Mouse (Mus musculus) myocyte (in vitro differentiated cells): ENCODE data around the gene Hist1h3h. TPM values are rescaled to one million over a fixed set of nuclear protein-coding genes. Genes with fewer than 3 reads are reported as not detected.
A peak's percentile ranks its signal among the peaks of the same experiment; 100 is the strongest.

Experiments used
- H3K27me3 ChIP-seq: one replicate; pipeline ENCODE4 v1.6.1; 2011; ENCODE audit not compliant: control insufficient read depth, insufficient read depth, insufficient read length
- H3K36me3 ChIP-seq: one replicate; pipeline ENCODE4 v1.6.1; 2011; ENCODE audit not compliant: control insufficient read depth, insufficient read depth
- H3K4me2 ChIP-seq: one replicate; pipeline ENCODE4 v1.6.1; 2011; ENCODE audit warnings: low read depth, control low read depth
- H3K4me3 ChIP-seq: one replicate; pipeline ENCODE4 v1.5.1; 2011; ENCODE audit warnings: mild to moderate bottlenecking, control low read depth, moderate library complexity
- H3K79me2 ChIP-seq: one replicate; pipeline ENCODE4 v1.6.1; 2011; ENCODE audit not compliant: control insufficient read depth, insufficient read depth
- H3ac ChIP-seq: one replicate; pipeline ENCODE4 v1.6.1; 2011; ENCODE audit not compliant: control insufficient read depth, insufficient read length
- CEBPB ChIP-seq: IDR thresholded peaks from 2 replicates; pipeline ENCODE4 v1.6.1; 2011; ENCODE audit warnings: mild to moderate bottlenecking, moderate library complexity; ENCODE audit not compliant: poor library complexity, insufficient read depth, severe bottlenecking
- E2F4 ChIP-seq: IDR thresholded peaks from one replicate; pipeline ENCODE4 v1.6.1; 2011; ENCODE audit warnings: mild to moderate bottlenecking, control low read depth, moderate library complexity; ENCODE audit not compliant: insufficient read depth
- MAX ChIP-seq: IDR thresholded peaks from one replicate; pipeline ENCODE4 v1.6.1; 2011; ENCODE audit warnings: low read depth, mild to moderate bottlenecking, control low read depth
- MYOD1 ChIP-seq, 3 experiments: IDR thresholded peaks; one replicate each; pipeline ENCODE4 v1.6.1; 2011; ENCODE audit warnings: control low read depth in 2 of 3, low read depth in 2 of 3, mild to moderate bottlenecking in 2 of 3, moderate library complexity in 1 of 3; ENCODE audit not compliant: insufficient read length in 2 of 3, control insufficient read depth in 1 of 3
- MYOG ChIP-seq, 3 experiments: IDR thresholded peaks; one replicate each; pipeline ENCODE4 v1.6.1; 2011; ENCODE audit warnings: control low read depth in 2 of 3, low read depth in 2 of 3, mild to moderate bottlenecking in 2 of 3; ENCODE audit not compliant: insufficient read length in 2 of 3, control insufficient read depth in 1 of 3, insufficient read depth in 1 of 3
- POLR2A ChIP-seq: IDR thresholded peaks from one replicate; pipeline ENCODE4 v1.6.1; 2011; ENCODE audit warnings: low read depth, mild to moderate bottlenecking, control low read depth, moderate library complexity; ENCODE audit not compliant: insufficient read length
- POLR2AphosphoS2 ChIP-seq: IDR thresholded peaks from one replicate; pipeline ENCODE4 v1.6.1; 2011; ENCODE audit warnings: low read depth, control low read depth; ENCODE audit not compliant: insufficient read length
- REST ChIP-seq: IDR thresholded peaks from one replicate; pipeline ENCODE4 v1.6.1; 2011; ENCODE audit warnings: mild to moderate bottlenecking, control low read depth, moderate library complexity; ENCODE audit not compliant: insufficient read depth, insufficient read length
- SRF ChIP-seq: IDR thresholded peaks from one replicate; pipeline ENCODE4 v1.6.1; 2011; ENCODE audit warnings: low read depth; ENCODE audit not compliant: control insufficient read depth, insufficient read length
- TCF12 ChIP-seq: IDR thresholded peaks from one replicate; pipeline ENCODE4 v1.6.1; 2011; ENCODE audit warnings: mild to moderate bottlenecking, control low read depth; ENCODE audit not compliant: poor library complexity, insufficient read depth, severe bottlenecking
- TCF3 ChIP-seq: IDR thresholded peaks from one replicate; pipeline ENCODE4 v1.6.1; 2011; ENCODE audit warnings: low read depth, control low read depth; ENCODE audit not compliant: insufficient read length
- USF1 ChIP-seq: IDR thresholded peaks from one replicate; pipeline ENCODE4 v1.6.1; 2011; ENCODE audit warnings: low read depth, mild to moderate bottlenecking, control low read depth, moderate library complexity
- polyA plus RNA-seq: library from polyadenylated mRNA; unstranded; fragments of >200 nt; fragmentation: generic; extraction: Trizol; gene quantifications from one replicate; pipeline ENCODE4 v1.2.1, GENCODE M21; 2012; ENCODE audit warnings: missing spikeins

Hist1h3h gene
- polyA plus RNA-seq, 1 experiment, result 9.0 TPM

DNA sequence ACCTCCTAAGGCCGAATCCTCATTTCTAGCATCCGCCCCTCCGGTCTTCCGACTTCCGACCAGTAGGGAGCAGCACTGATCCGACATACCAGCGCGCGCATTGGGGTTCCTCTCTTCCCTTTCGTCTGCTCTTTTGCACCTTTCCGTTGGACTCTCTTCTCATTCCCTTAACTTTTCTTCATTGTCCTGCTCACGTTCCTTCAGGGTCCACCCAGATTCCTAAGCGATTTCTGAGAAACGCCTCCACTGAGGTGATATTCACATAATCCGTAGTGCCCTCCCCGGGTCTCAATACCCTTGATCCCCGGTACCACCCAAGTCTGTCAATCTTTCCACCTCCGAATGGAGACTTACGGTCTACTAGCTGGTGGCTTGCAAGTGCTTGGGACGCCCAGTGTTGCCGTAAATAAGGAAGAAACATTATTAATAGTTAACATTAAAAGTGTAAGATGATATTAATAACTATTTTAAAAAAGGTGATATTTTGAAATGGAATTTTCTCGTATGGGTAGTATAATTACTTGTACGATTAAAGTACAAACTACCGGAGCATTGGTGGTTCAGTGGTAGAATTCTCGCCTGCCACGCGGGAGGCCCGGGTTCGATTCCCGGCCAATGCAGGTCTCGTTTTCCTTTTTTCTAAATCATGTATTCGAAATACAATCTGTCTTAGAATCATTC lies 7.3 kb upstream of the Hist1h3h start:
- Histone ChIP-seq H3K36me3 (no peaks in the 10 kb centered on the region), H3K4me3 (peak overlapping the region; percentile 48), H3K79me2 (no peaks in the 10 kb centered on the region), H3ac (no peak overlapping the region), H3K4me2 (peak overlapping the region; percentile 97), H3K27me3 (no peaks in the 10 kb centered on the region)
- TF ChIP-seq REST (no peak), POLR2A (no peak), TCF3 (no peak), SRF (no peak), MYOG (IDR thresholded peaks at IDR 0.05; ENCODE audit: control insufficient read depth in 1 of 3, insufficient read depth in 1 of 3, insufficient read length in 2 of 3, low read depth in 2 of 3) (no peak), CEBPB (no peak), E2F4 (no peak), MAX (no peak), TCF12 (no peak), USF1 (no peak), POLR2AphosphoS2 (no peak), MYOD1 (IDR thresholded peaks at IDR 0.05; ENCODE audit: control insufficient read depth in 1 of 3, insufficient read length in 2 of 3, low read depth in 2 of 3) (no peak)

DNA sequence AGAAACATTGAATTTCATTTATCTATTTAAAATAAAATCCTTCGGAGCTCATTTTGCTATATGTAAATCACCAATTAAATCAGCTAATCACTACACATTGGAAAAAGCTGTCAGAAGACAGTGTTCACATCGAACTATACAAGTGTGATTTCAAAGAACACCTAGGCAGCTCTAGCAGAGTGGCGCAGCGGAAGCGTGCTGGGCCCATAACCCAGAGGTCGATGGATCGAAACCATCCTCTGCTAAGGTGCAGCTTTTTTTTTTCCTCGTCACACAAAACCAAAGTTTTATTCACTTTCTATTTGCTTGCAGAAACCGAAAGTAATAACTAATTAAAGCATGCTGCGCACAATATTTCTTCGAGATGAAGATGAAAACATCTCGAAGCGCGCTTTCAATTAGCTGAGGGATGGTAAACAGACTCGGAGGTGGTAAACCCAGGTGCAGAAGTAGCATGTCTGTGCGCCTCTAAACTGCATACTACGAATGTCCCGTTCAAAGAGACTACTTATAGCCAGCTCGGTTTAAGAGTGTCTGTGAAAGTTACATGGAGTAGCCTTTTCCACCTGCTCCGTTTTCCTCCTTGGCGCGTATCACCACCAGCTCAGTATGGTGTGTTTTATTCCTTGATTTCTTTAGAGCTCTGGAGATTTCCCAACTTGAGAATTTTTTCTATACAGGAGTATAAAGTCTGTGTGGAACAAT lies 6.5 kb upstream of the Hist1h3h start:
- TF ChIP-seq USF1, result no peak
- Histone ChIP-seq H3K27me3 (no peaks in the 10 kb centered on the region), H3K36me3 (no peaks in the 10 kb centered on the region), H3K79me2 (no peaks in the 10 kb centered on the region), H3K4me3 (peak overlapping the region; percentile 48), H3K4me2 (peak overlapping the region; percentile 97), H3ac (no peak overlapping the region)

DNA sequence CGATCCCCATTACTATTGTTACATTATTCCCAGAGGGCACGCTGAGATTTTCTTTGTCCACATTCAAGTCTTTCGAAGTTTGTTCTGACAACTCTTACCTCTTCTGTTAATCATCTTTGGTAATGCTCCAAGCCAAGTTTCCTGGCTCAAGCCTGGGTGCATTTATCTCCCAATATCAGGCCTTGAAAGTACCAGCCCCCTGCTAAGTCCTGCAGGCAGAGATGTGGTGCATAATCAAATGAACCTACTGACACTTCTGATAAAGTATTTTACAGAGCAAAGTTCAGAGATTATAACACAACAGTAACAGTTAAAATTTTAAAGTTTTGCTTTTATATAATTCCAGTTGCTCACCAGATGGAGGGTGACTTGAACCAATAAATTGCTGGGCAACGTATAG lies 5.8 kb upstream of the Hist1h3h start:
- Histone ChIP-seq H3K4me3 (peak overlapping the region; percentile 48), H3K79me2 (no peaks in the 10 kb centered on the region), H3K4me2 (peak overlapping the region; percentile 97), H3ac (no peak overlapping the region), H3K27me3 (no peaks in the 10 kb centered on the region), H3K36me3 (no peaks in the 10 kb centered on the region)
- TF ChIP-seq MYOD1 (IDR thresholded peaks at IDR 0.05; ENCODE audit: control insufficient read depth in 1 of 3, insufficient read length in 2 of 3, low read depth in 2 of 3), result no peak
- TF ChIP-seq POLR2AphosphoS2, result no peak
- TF ChIP-seq TCF12, result no peak
- no peak for TF ChIP-seq USF1
- TF ChIP-seq TCF3, result no peak
- TF ChIP-seq CEBPB, result no peak
- no peak for TF ChIP-seq REST
- TF ChIP-seq SRF, result no peak
- TF ChIP-seq MAX, result no peak
- TF ChIP-seq POLR2A, result no peak
- TF ChIP-seq E2F4, result no peak
- TF ChIP-seq MYOG (IDR thresholded peaks at IDR 0.05; ENCODE audit: control insufficient read depth in 1 of 3, insufficient read depth in 1 of 3, insufficient read length in 2 of 3, low read depth in 2 of 3), result no peak

DNA sequence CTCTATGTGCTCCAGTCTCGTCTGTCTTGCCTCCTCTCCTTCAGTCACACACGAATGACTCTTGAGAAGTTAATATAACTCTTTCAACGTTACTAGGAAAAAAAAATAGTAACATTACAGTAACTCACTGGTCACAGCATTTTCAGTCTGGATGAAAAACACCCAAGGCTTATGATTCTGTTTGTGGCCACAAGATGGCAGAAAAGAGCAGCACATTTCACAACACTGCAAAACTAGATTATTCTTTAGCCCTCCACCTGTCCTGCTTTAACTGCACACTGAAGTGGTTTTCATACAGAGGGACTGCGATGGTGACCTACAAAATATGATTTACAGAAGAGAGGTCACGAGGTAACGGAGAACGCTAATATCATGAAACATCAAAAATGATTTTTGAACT lies 2.7 kb upstream of the Hist1h3h start:
- H3K79me2 ChIP-seq, result no peaks in the 10 kb centered on the region
- TF ChIP-seq CEBPB (peak; percentile 68; the same call in 1 of the 2 replicates), POLR2A (no peak)
- no peaks in the 10 kb centered on the region for H3K27me3 ChIP-seq
- peak overlapping the region; percentile 30 for H3K4me3 ChIP-seq
- no peaks in the 10 kb centered on the region for H3K36me3 ChIP-seq
- H3ac ChIP-seq, result no peak overlapping the region
- H3K4me2 ChIP-seq, result peak overlapping the region; percentile 89

DNA sequence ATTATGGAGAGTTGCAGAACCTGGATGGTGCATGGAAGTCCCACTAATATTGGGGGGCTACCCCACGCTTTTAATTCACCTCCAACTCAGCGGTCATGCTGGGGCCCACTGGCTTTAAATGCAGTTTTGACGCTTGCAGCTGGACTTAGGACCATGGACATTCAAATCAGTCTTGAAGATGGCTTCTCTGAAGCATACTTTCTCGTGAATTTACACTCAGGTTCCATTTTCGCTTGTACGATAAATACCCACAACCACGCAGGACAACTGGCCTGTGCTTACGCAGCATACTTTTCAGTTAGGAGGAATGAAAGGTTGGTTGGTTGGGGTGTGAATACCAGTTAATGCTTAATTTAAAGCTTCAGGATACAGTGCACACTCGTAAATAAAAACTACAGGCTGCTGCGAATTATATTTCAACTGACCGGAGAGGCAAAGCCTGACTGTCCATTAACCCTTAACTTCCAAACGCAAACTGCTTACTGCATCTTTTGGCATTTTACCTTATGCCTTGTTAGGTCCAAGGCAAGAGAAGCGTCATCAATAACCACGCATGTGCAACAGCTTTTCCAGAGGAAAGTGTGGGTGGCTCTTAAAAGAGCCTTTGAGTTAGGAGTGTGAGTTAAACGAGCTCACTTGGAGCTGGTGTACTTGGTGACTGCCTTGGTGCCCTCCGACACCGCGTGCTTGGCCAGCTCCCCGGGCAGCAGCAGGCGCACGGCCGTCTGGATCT lies 2.2 kb upstream of the Hist1h3h start:
- H3K4me3 ChIP-seq, result peak overlapping the region; percentile 30

More for the DNA sequence above, 2.2 kb upstream of the Hist1h3h start:
- Histone ChIP-seq H3ac (no peak overlapping the region), H3K4me2 (peak overlapping the region; percentile 89), H3K36me3 (no peaks in the 10 kb centered on the region), H3K79me2 (no peaks in the 10 kb centered on the region), H3K27me3 (no peaks in the 10 kb centered on the region)
- TF ChIP-seq MAX (no peak), POLR2A (peak; percentile 2)
